Mouse (Mus musculus) heart, postnatal 25 days (tissue): ENCODE measurements at regions not wholly inside any gene's neighbourhood (a gene's known extent, or its start where the extent isn't known, plus 50 kb on each side); places are given as distances from the start of the nearest gene placed in this dataset.

Experiments
- DNase-seq: peaks from one replicate; pipeline ENCODE4 v3.0.0; 2022; ENCODE audit warnings: low spot score
- intact Hi-C: fragments of 180-260 bp; cut with DNase I; formaldehyde crosslinking; loops from one replicate; pipeline ENCODE4 v1.15.1; 2025

GRCm38 (mm10) chr17:75603417-75604086 is 51.8 kb upstream of the Fam98a start:
- no peak for DNase-seq
- intact Hi-C loops, result no loop called here
